Mouse (Mus musculus) kidney, postnatal 0 days (tissue): ENCODE measurements around the gene Mcf2. TPM values are rescaled to one million over a fixed set of nuclear protein-coding genes. Genes with fewer than 3 reads are reported as not detected.
A peak's percentile ranks its signal among the peaks of the same experiment; 100 is the strongest.

Experiments used
- ATAC-seq: fragments of 200-750 bp; cut with Nextera tagmentation; replicated peaks from 2 replicates; pipeline ENCODE4 v1.8.0; 2017; ENCODE audit warnings: low read depth, moderate number of reproducible peaks, moderate TSS enrichment, moderate library complexity; ENCODE audit not compliant: low FRiP score
- DNase-seq: peaks from one replicate; pipeline ENCODE4 v3.0.0-alpha.2; 2016; ENCODE audit warnings: low spot score
- H3K27ac ChIP-seq: fragments of 300-500 bp; sonication (generic); 2 replicates; pipeline ENCODE4 v1.5.1; 2014; ENCODE audit warnings: mild to moderate bottlenecking
- H3K27me3 ChIP-seq: fragments of 300-500 bp; sonication (generic); 2 replicates; pipeline ENCODE4 v1.6.1; 2014; ENCODE audit warnings: low read length, mixed read lengths; ENCODE audit not compliant: insufficient read depth
- H3K36me3 ChIP-seq: fragments of 300-500 bp; sonication (generic); 2 replicates; pipeline ENCODE4 v1.6.1; 2014; ENCODE audit warnings: low read length, mixed read lengths; ENCODE audit not compliant: insufficient read depth
- H3K4me1 ChIP-seq: fragments of 300-500 bp; sonication (generic); replicated peaks from 2 replicates; pipeline ENCODE4 v1.6.1; 2014; ENCODE audit warnings: antibody characterized with exemption, low read length, mixed read lengths; ENCODE audit not compliant: insufficient read depth
- H3K4me2 ChIP-seq: fragments of 300-500 bp; sonication (generic); 2 replicates; pipeline ENCODE4 v1.6.1; 2014; ENCODE audit warnings: mild to moderate bottlenecking, low read length, moderate library complexity, mixed read lengths
- H3K4me3 ChIP-seq: fragments of 300-500 bp; sonication (generic); replicated peaks from 2 replicates; pipeline ENCODE4 v1.5.1; 2014; ENCODE audit warnings: low read depth, low read length
- H3K9ac ChIP-seq: fragments of 300-500 bp; sonication (generic); 2 replicates; pipeline ENCODE4 v1.6.1; 2014; ENCODE audit warnings: low read depth, low read length
- H3K9me3 ChIP-seq: fragments of 300-500 bp; sonication (generic); replicated peaks from 2 replicates; pipeline ENCODE4 v1.6.1; 2016; ENCODE audit warnings: low read length, inconsistent platforms, mixed read lengths
- CTCF ChIP-seq: IDR thresholded peaks from 2 replicates; pipeline ENCODE4 v1.5.1; 2016; ENCODE audit warnings: antibody characterized with exemption, low read depth, mild to moderate bottlenecking, moderate library complexity
- WGBS: fragments of 180-500 bp; shearing (Covaris S2); extraction: QIAGEN DNeasy Blood & Tissue Kit; methylation state at CpG from one replicate; pipeline ENCODE4 v1.1.7; 2014; 5-methylcytosine and 5-hydroxymethylcytosine counted together
- polyA plus RNA-seq: library from polyadenylated mRNA; unstranded; fragments of >200 nt; fragmentation: Nextera tagmentation; extraction: Ambion mirVana; gene quantifications from 2 replicates; pipeline ENCODE4 v1.2.1, GENCODE M21; 2015

The Mcf2 gene
- polyA plus RNA-seq, 1 experiment from 2014 or later, result 0.96 TPM

GRCm38 (mm10) chrX:60021007-60021406 lies 157.9 kb downstream of the Mcf2 start:
- Histone ChIP-seq H3K27me3 (no peaks in the 10 kb centered on the region), H3K9me3 (no peaks in the 10 kb centered on the region), H3K27ac (no peak overlapping the region), H3K4me1 (no peaks in the 10 kb centered on the region), H3K4me3 (no peak overlapping the region), H3K9ac (no peak overlapping the region), H3K4me2 (no peak overlapping the region), H3K36me3 (no peaks in the 10 kb centered on the region)
- DNase-seq, result no peak
- TF ChIP-seq CTCF, result no peak
- WGBS, result 74% methylated on average over 4 of the region's 4 CpGs
- ATAC-seq, result no peak

- H3K4me2 ChIP-seq, result no peak overlapping the region
- no peaks in the 10 kb centered on the region for H3K27me3 ChIP-seq
- H3K27ac ChIP-seq, result no peak overlapping the region
- H3K4me3 ChIP-seq, result no peak overlapping the region
- no peaks in the 10 kb centered on the region for H3K36me3 ChIP-seq
- 88% methylated on average over 1 of the region's 1 CpGs for WGBS
- no peaks in the 10 kb centered on the region for H3K4me1 ChIP-seq
- H3K9me3 ChIP-seq, result no peaks in the 10 kb centered on the region
- H3K9ac ChIP-seq, result no peak overlapping the region
- TF ChIP-seq CTCF, result no peak
- ATAC-seq (no peak), DNase-seq (no peak)
Measured at GRCm38 (mm10) chrX:60014588-60014987, 164.3 kb downstream of the Mcf2 start.

- Histone ChIP-seq H3K9me3 (no peaks in the 10 kb centered on the region), H3K4me2 (no peak overlapping the region), H3K36me3 (no peaks in the 10 kb centered on the region), H3K27me3 (no peaks in the 10 kb centered on the region), H3K4me3 (no peak overlapping the region), H3K9ac (no peak overlapping the region), H3K27ac (no peak overlapping the region), H3K4me1 (no peaks in the 10 kb centered on the region)
- no peak for ATAC-seq
- DNase-seq, result peak; percentile 12
- TF ChIP-seq CTCF, result peak; percentile 72
Measured at GRCm38 (mm10) chrX:60013084-60013676, 165.7 kb downstream of the Mcf2 start.

Other genes starting within 250 kb of the Mcf2 start
- gene F9, start 179.6 kb downstream of the Mcf2 start, polyA plus RNA-seq, result not detected in 2 replicates